Mouse (Mus musculus): Measurements from ENCODE around the gene Mesp2. TPM values are rescaled to one million over a fixed set of nuclear protein-coding genes. Genes with fewer than 3 reads are reported as not detected.

Gene Mesp2
- 2.2 and 2.5 TPM in 2 replicates for polyA plus RNA-seq (2012; rRNA removed)

DNA sequence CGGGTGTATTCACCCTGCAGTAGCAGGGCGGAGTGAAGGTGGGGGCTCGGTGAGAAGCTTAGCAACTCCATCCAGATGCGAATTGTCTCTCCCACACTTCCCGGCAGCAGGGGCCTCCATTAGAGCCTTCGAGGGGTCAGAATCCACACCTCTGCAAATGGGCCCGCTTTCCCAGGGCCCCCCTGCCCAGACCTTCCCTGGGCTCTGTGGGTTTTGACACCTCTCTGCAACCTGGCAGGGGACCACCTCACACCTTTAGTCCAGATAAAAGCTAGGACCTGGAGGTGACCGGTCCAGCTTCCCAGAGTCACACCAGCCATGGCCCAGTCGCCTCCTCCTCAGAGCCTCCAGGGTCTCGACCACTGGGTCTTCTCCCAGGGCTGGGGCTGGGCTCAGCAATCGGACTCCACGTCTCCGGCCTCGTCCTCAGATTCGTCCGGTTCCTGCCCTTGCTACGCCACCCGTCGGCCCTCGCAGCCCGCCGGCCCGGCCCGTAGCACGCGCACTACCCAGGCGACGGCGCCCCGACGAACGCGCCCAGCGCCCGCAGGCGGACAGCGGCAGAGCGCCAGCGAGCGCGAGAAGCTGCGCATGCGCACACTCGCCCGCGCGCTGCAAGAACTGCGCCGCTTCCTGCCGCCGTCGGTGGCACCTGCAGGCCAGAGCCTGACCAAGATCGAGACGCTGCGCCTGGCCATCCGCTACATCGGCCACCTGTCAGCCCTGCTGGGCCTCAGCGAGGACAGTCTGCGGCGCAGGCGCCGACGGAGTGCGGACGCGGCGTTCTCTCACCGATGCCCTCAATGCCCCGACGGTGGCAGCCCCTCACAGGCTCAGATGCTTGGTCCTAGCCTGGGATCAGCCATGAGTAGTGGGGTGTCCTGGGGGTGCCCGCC is at the start of gene Mesp2:
Gene Mesp2 (plus strand): TSS at position 117 of the 896 bp plus-strand sequence.

DNA sequence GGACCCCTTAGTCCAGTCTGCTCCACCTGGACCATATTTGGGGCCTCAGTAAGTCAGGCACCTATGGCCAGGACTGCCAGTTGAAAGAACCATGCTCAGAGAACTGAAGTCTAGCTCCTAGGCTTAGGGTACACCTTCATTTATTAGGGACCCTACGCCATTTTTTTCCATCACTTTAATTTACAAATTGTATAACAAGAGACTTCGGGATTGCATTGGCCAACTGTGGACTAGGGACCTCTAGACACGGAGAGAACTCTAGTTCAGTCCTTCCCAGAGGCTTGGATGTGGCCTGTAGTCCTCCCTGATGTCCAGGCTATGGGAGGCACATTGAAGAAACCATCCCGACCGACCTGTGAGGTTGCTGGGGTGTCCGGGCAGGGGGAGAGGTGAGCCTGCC is 16.8 kb upstream of the Mesp2 start, which contains the start of gene Mesp1:
Gene Mesp1 (minus strand): TSS at position 101 of the 400 bp plus-strand sequence.

GRCm38 (mm10) chr7:79860811-79861210 is 50.3 kb downstream of the Mesp2 start, which contains the start of gene Anpep:
TSS of gene Anpep (minus strand) at chr7:79861059.

Other genes starting within 250 kb of the Mesp2 start
- gene Rhcg, start 193.1 kb upstream of the Mesp2 start, polyA plus RNA-seq (2012; rRNA removed), result 0.14 TPM in 1 of 2 replicates, not detected in the other
- 0.35 and 0.48 TPM in 2 replicates for gene Ticrr, start 150.5 kb upstream of the Mesp2 start, polyA plus RNA-seq (2012; rRNA removed)
- gene Kif7, start 95.0 kb upstream of the Mesp2 start, polyA plus RNA-seq (2012; rRNA removed), result 0.94 and 0.96 TPM in 2 replicates
- 7.0 and 11.7 TPM in 2 replicates for gene Plin1, start 77.8 kb upstream of the Mesp2 start, polyA plus RNA-seq (2012; rRNA removed)
- 5.8 and 6.7 TPM in 2 replicates for gene Pex11a, start 67.6 kb upstream of the Mesp2 start, polyA plus RNA-seq (2012; rRNA removed)
- 0.04 and 0.30 TPM in 2 replicates for gene Wdr93, start 67.6 kb upstream of the Mesp2 start, polyA plus RNA-seq (2012; rRNA removed)
- 0.40 and 1.3 TPM in 2 replicates for gene Mesp1, start 16.9 kb upstream of the Mesp2 start, polyA plus RNA-seq (2012; rRNA removed)
- gene Anpep, start 50.3 kb downstream of the Mesp2 start, polyA plus RNA-seq (2012; rRNA removed), result 86.7 and 119 TPM in 2 replicates
- 6.0 and 6.6 TPM in 2 replicates for gene Ap3s2, start 109.9 kb downstream of the Mesp2 start, polyA plus RNA-seq (2012; rRNA removed)
- 6.4 and 7.7 TPM in 2 replicates for gene Arpin, start 124.6 kb downstream of the Mesp2 start, polyA plus RNA-seq (2012; rRNA removed)
- 18.7 and 26.2 TPM in 2 replicates for gene Zfp710, start 214.1 kb downstream of the Mesp2 start, polyA plus RNA-seq (2012; rRNA removed)